ENCODE assay signal across 17 mouse cellular contexts in genomic region chr16:57280221-57281217, GRCm38 (mm10). TPM values are rescaled to one million over a fixed set of nuclear protein-coding genes. Genes with fewer than 3 reads are reported as not detected.
DNase-seq lines count a peak whose midpoint lies in the region; ATAC-seq and TF ChIP-seq lines count a peak whose summit lies in the region.
"Had no signal": no experiment of that assay in that cellular context is flagged by ENCODE, and none has a peak within 500 bp of the region (broad histone marks: within the 10 kb centered on the region; RNA-seq: fewer than 3 reads in every experiment).

No protein-coding gene starts in this region.

- no peaks in the 10 kb centered on the region for H3K36me3 ChIP-seq in heart, postnatal 0 days (replicated peaks; ENCODE audit: control insufficient read depth, insufficient read depth, low read length)
- no peaks in the 10 kb centered on the region for H3K36me3 ChIP-seq in forebrain, embryonic 12.5 days (replicated peaks)
- H3K36me3 ChIP-seq: embryonic facial prominence, embryonic 12.5 days; midbrain, embryonic 13.5 days had no signal

- 77% methylated on average over 31 of the region's 31 CpGs for WGBS in heart, postnatal 0 days
- WGBS in forebrain, embryonic 12.5 days, result 92% methylated on average over 31 of the region's 31 CpGs

- H3K9ac ChIP-seq in heart, postnatal 0 days (replicated peaks; ENCODE audit: low read depth, low read length), result no peak overlapping the region
- H3K9ac ChIP-seq in forebrain, embryonic 12.5 days, result no peak overlapping the region
- H3K9ac ChIP-seq: embryonic facial prominence, embryonic 12.5 days; liver, embryonic 14.5 days; midbrain, embryonic 13.5 days had no signal

- H3K27ac ChIP-seq in heart, postnatal 0 days (ENCODE audit: low read depth), result no peak overlapping the region
- H3K27ac ChIP-seq in forebrain, embryonic 12.5 days, result no peak overlapping the region
- H3K27ac ChIP-seq: embryonic facial prominence, embryonic 12.5 days; liver, embryonic 14.5 days; midbrain, embryonic 13.5 days had no signal

- H3K4me2 ChIP-seq in heart, postnatal 0 days (ENCODE audit: low read depth, low read length), result no peak overlapping the region
- H3K4me2 ChIP-seq in forebrain, embryonic 12.5 days, result no peak overlapping the region
- H3K4me2 ChIP-seq: embryonic facial prominence, embryonic 12.5 days; midbrain, embryonic 13.5 days had no signal

- no peak overlapping the region for H3K4me3 ChIP-seq in heart, postnatal 0 days (ENCODE audit: low read depth, low read length)
- no peak overlapping the region for H3K4me3 ChIP-seq in forebrain, embryonic 12.5 days (replicated peaks)
- H3K4me3 ChIP-seq: embryonic facial prominence, embryonic 12.5 days; midbrain, embryonic 13.5 days had no signal

- TF ChIP-seq EP300 in heart, postnatal 0 days (IDR thresholded peaks at IDR 0.05; ENCODE audit: low read depth), result no peak

- no peak for TF ChIP-seq CTCF in heart, postnatal 0 days (IDR thresholded peaks at IDR 0.05; ENCODE audit: low read depth)

- no peaks in the 10 kb centered on the region for H3K27me3 ChIP-seq in heart, postnatal 0 days (ENCODE audit: control insufficient read depth, insufficient read depth, low read length)
- no peaks in the 10 kb centered on the region for H3K27me3 ChIP-seq in forebrain, embryonic 12.5 days
- H3K27me3 ChIP-seq: embryonic facial prominence, embryonic 12.5 days; midbrain, embryonic 13.5 days had no signal

- ATAC-seq in heart, postnatal 0 days (ENCODE audit: insufficient read depth, low read depth), result no peak
- peak; percentile 51; the same call in 1 of the 2 replicates for ATAC-seq in megakaryocyte, adult 5-6 weeks (ENCODE audit: poor library complexity, severe bottlenecking)
- ATAC-seq in forebrain, embryonic 12.5 days (ENCODE audit: low FRiP score), result no peak
- ATAC-seq: midbrain, embryonic 13.5 days had no signal

- peak; percentile 57 for DNase-seq in heart, postnatal 0 days (ENCODE audit: low spot score)
- no peak for DNase-seq in heart, adult 8-10 months (ENCODE audit: low spot score)
- peak; percentile 32 for DNase-seq in lung, postnatal 10 days
- no peak for DNase-seq in lung, adult 18-20 months
- peak; percentile 39 for DNase-seq in cerebellum, adult 11-12 months
- DNase-seq in thymus, postnatal 10 days (ENCODE audit: low spot score in 2 of 2), result no peak
- DNase-seq: gastrocnemius, postnatal 10 days; right cerebral cortex, adult 18-20 months; thymus, postnatal 4 days had no signal

- no peaks in the 10 kb centered on the region for H3K9me3 ChIP-seq in heart, postnatal 0 days (replicated peaks; ENCODE audit: control insufficient read depth, low read length)
- no peaks in the 10 kb centered on the region for H3K9me3 ChIP-seq in forebrain, embryonic 12.5 days
- H3K9me3 ChIP-seq: embryonic facial prominence, embryonic 12.5 days had no signal

- no peaks in the 10 kb centered on the region for H3K4me1 ChIP-seq in heart, postnatal 0 days (ENCODE audit: control insufficient read depth, insufficient read depth)
- no peaks in the 10 kb centered on the region for H3K4me1 ChIP-seq in forebrain, embryonic 12.5 days
- H3K4me1 ChIP-seq: embryonic facial prominence, embryonic 12.5 days; midbrain, embryonic 13.5 days had no signal

RNA-seq across cellular contexts. Expression of gene Tmem30c, which starts 12.1 kb away (rescaled TPM):
- not detected in 2 replicates for total RNA-seq in heart, postnatal 0 days (2014; rRNA removed; ENCODE audit: low replicate concordance)
- polyA plus RNA-seq in heart, postnatal 0 days (2015; fragmentation: Nextera tagmentation; extraction: Ambion mirVana), result 0.04 TPM in 1 of 2 replicates, not detected in the other
- total RNA-seq in heart, adult 8-10 months (2022), result not detected
- not detected in 2 replicates for total RNA-seq in megakaryocyte, adult 5-6 weeks (2015)
- not detected in 2 replicates for total RNA-seq in megakaryocyte, adult 5-6 weeks (2017)
- 0.15 and 0.26 TPM in 2 replicates for polyA plus RNA-seq in forebrain, embryonic 12.5 days (2016; fragmentation: Nextera tagmentation; extraction: Ambion mirVana)
- total RNA-seq: gastrocnemius, postnatal 10 days; heart, postnatal 14 days had no signal
- polyA plus RNA-seq: C2C12; liver, embryonic 14.5 days; neural tube, embryonic 11.5 days had no signal

RNA-seq across cellular contexts. Expression of gene Tbc1d23, which starts 49.2 kb away (rescaled TPM):
- total RNA-seq in heart, postnatal 0 days (2014; rRNA removed; ENCODE audit: low replicate concordance), result 19.3 and 40.9 TPM in 2 replicates
- 13.4 and 13.6 TPM in 2 replicates for polyA plus RNA-seq in heart, postnatal 0 days (2015; fragmentation: Nextera tagmentation; extraction: Ambion mirVana)
- 10 to 100 TPM; 21.8 to 26.5 (median 24.0) TPM for total RNA-seq in heart, adult 8-10 months (2022)
- total RNA-seq in megakaryocyte, adult 5-6 weeks (2015), result 60.3 and 71.3 TPM in 2 replicates
- 69.3 and 70.1 TPM in 2 replicates for total RNA-seq in megakaryocyte, adult 5-6 weeks (2017)
- 29.9 and 34.4 TPM in 2 replicates for polyA plus RNA-seq in forebrain, embryonic 12.5 days (2016; fragmentation: Nextera tagmentation; extraction: Ambion mirVana)

Comparison
In these comparisons a context has a peak if more than half of its experiments do, and no peak if none do; other contexts are left out.
1. DNase-seq: peak in heart, postnatal 0 days (single experiment), lung, postnatal 10 days (single experiment) and cerebellum, adult 11-12 months (single experiment); none in heart, adult 8-10 months (single experiment), lung, adult 18-20 months (0 of 2) and thymus, postnatal 10 days (0 of 2).